Mouse (Mus musculus) liver, embryonic 11.5 days (tissue): ENCODE data around the gene Nup188. TPM values are rescaled to one million over a fixed set of nuclear protein-coding genes. Genes with fewer than 3 reads are reported as not detected.

Experiments used
- ATAC-seq: fragments of 200-750 bp; cut with Nextera tagmentation; replicated peaks from 2 replicates; pipeline ENCODE4 v1.8.0; 2017; ENCODE audit warnings: moderate number of reproducible peaks, mild to moderate bottlenecking, moderate TSS enrichment, moderate library complexity; ENCODE audit not compliant: low FRiP score
- DNase-seq: peaks from one replicate; pipeline ENCODE4 v3.0.0-alpha.2; 2017; ENCODE audit warnings: low spot score
- H3K27ac ChIP-seq: fragments of 300-500 bp; sonication (generic); 2 replicates; pipeline ENCODE4 v1.5.1; 2014; ENCODE audit warnings: mild to moderate bottlenecking, low read depth, low read length, control low read depth
- H3K27me3 ChIP-seq: fragments of 300-500 bp; sonication (generic); replicated peaks from 2 replicates; pipeline ENCODE4 v1.6.1; 2014; ENCODE audit warnings: low read length, mixed read lengths; ENCODE audit not compliant: control insufficient read depth, insufficient read depth
- H3K36me3 ChIP-seq: fragments of 300-500 bp; sonication (generic); 2 replicates; pipeline ENCODE4 v1.6.1; 2014; ENCODE audit warnings: mild to moderate bottlenecking, low read length, moderate library complexity, mixed read lengths; ENCODE audit not compliant: control insufficient read depth, insufficient read depth
- H3K4me1 ChIP-seq: fragments of 300-500 bp; sonication (generic); replicated peaks from 2 replicates; pipeline ENCODE4 v1.6.1; 2014; ENCODE audit warnings: low read length, mixed read lengths; ENCODE audit not compliant: control insufficient read depth, insufficient read depth
- H3K4me2 ChIP-seq: fragments of 300-500 bp; sonication (generic); 2 replicates; pipeline ENCODE4 v1.6.1; 2014; ENCODE audit warnings: mild to moderate bottlenecking, control low read depth, moderate library complexity
- H3K4me3 ChIP-seq: fragments of 300-500 bp; sonication (generic); 2 replicates; pipeline ENCODE4 v1.5.1; 2014; ENCODE audit warnings: low read depth, low read length, control low read depth
- H3K9ac ChIP-seq: fragments of 300-500 bp; sonication (generic); 2 replicates; pipeline ENCODE4 v1.6.1; 2014; ENCODE audit warnings: low read depth, low read length, control low read depth
- H3K9me3 ChIP-seq: fragments of 300-500 bp; sonication (generic); 2 replicates; pipeline ENCODE4 v1.6.1; 2016; ENCODE audit warnings: low read length, inconsistent platforms, mixed read lengths; ENCODE audit not compliant: control insufficient read depth
- WGBS: fragments of 180-500 bp; shearing (Covaris S2); extraction: QIAGEN DNeasy Blood & Tissue Kit; methylation state at CpG from one replicate; pipeline ENCODE4 v1.1.7; 2014; 5-methylcytosine and 5-hydroxymethylcytosine counted together
- polyA plus RNA-seq: library from polyadenylated mRNA; unstranded; fragments of >200 nt; fragmentation: Nextera tagmentation; extraction: Ambion mirVana; gene quantifications from 2 replicates; pipeline ENCODE4 v1.2.1, GENCODE M21; 2014

Nup188 gene
- polyA plus RNA-seq: 60.1 and 64.5 TPM in 2 replicates

- peak; percentile 88 for ATAC-seq
- Histone ChIP-seq H3K27ac (peak within 1 kb of the TSS; percentile 75), H3K4me2 (peak within 1 kb of the TSS; percentile 99), H3K4me3 (peak within 1 kb of the TSS; percentile 88), H3K36me3 (peaks cover 12% of the 10 kb centered on the region; the same call in 1 of the 2 replicates), H3K4me1 (peaks cover 20% of the 10 kb centered on the region), H3K27me3 (no peaks in the 10 kb centered on the region), H3K9me3 (no peaks in the 10 kb centered on the region), H3K9ac (peak within 1 kb of the TSS; percentile 93)
- under 1% methylated on average over 67 of the region's 68 CpGs for WGBS
- DNase-seq: peak; percentile 99
Measured at GRCm38 (mm10) chr2:30286192-30287026, at the start of gene Nup188, which contains the start of gene Dolk. Gene Nup188 (plus strand): TSS chr2:30286397. Gene Dolk (minus strand): TSS chr2:30286334.

- H3K4me1 ChIP-seq: peaks cover 25% of the 10 kb centered on the region
- no peaks in the 10 kb centered on the region for H3K27me3 ChIP-seq
- H3K4me3 ChIP-seq: peak overlapping the region; percentile 94
- H3K4me2 ChIP-seq: peak overlapping the region; percentile 96
- peak overlapping the region; percentile 90 for H3K9ac ChIP-seq
- no peaks in the 10 kb centered on the region for H3K9me3 ChIP-seq
- 6% methylated on average over 18 of the region's 18 CpGs for WGBS
- peak overlapping the region; percentile 84 for H3K27ac ChIP-seq
- ATAC-seq: peak; percentile 0; the same call in 1 of the 2 replicates
- no peak for DNase-seq
- peaks cover 2% of the 10 kb centered on the region; the same call in 1 of the 2 replicates for H3K36me3 ChIP-seq
Measured at GRCm38 (mm10) chr2:30236426-30237198, 49.6 kb upstream of the Nup188 start.

GRCm38 (mm10) chr2:30237199-30237880 lies 48.9 kb upstream of the Nup188 start, which contains the start of gene Lrrc8a:
Gene Lrrc8a (plus strand): TSS chr2:30237715.
- Histone ChIP-seq H3K4me2 (peak within 1 kb of the TSS; percentile 96), H3K4me1 (peaks cover 25% of the 10 kb centered on the region)

DNA sequence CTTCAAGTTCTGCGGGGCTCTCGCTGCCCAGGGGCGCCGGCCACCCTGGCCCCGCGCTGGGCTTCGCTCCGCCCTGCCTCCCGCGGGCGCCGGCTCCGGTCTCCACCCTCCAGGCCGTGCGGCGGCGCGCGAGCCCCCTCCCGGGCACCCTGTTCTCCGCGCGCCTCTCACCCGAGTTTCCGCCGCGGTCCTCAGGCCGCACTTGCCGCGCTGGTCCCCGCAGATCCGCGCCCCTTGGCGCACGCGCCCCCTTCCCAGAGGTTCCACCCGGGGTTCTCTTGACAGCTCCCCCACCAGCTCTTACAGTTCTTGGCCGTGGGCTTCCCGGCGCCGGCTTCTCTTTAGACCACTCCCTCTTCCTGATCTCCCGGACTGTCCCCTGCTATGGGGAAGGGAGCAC lies 48.3 kb upstream of the Nup188 start:
- H3K9ac ChIP-seq: peak overlapping the region; percentile 90
- 0% methylated on average over 38 of the region's 42 CpGs for WGBS
- no peaks in the 10 kb centered on the region for H3K27me3 ChIP-seq
- ATAC-seq (peak; percentile 84), DNase-seq (no peak)
- H3K9me3 ChIP-seq: no peaks in the 10 kb centered on the region
- H3K27ac ChIP-seq: peak overlapping the region; percentile 84
- H3K4me1 ChIP-seq: peaks cover 27% of the 10 kb centered on the region
- peak overlapping the region; percentile 94 for H3K4me3 ChIP-seq
- H3K36me3 ChIP-seq: peaks cover 2% of the 10 kb centered on the region; the same call in 1 of the 2 replicates
- peak overlapping the region; percentile 96 for H3K4me2 ChIP-seq

More at GRCm38 (mm10) chr2:30237199-30237880, 48.9 kb upstream of the Nup188 start, which contains the start of gene Lrrc8a:
- H3K4me3 ChIP-seq: peak within 1 kb of the TSS; percentile 94
- peak; percentile 100 for DNase-seq
- H3K27me3 ChIP-seq: no peaks in the 10 kb centered on the region
- WGBS: under 1% methylated on average over 67 of the region's 67 CpGs
- peak within 1 kb of the TSS; percentile 90 for H3K9ac ChIP-seq
- peak; percentile 96 for ATAC-seq
- peak within 1 kb of the TSS; percentile 84 for H3K27ac ChIP-seq
- H3K36me3 ChIP-seq: peaks cover 2% of the 10 kb centered on the region; the same call in 1 of the 2 replicates
- H3K9me3 ChIP-seq: no peaks in the 10 kb centered on the region

DNA sequence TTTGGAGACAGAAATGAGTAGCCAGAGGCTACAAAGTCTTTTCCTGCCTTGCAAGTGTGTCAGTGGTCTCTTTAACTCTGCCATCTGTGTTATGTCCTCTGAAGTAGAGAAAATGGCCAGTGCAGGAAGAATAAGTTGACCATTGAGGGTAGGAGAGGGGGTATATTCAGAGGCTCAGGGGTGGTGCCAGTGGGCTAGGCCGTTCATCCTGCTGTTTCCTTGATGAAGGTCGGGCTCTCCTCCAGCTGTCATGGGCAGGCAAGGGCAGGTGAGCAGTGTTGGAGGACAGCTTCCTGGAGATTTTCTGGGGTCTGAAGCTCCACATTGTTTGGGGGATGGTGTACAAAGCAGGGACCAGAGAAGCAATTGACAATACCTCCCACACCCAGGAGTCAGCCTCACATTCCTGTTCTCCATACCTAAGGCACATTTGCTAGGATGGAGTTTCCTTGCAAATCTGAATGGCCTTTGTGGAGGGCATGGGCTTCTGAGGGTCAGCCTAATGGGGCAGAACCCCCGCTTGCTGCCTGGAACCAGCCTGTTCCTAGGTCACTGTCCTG lies 47.2 kb upstream of the Nup188 start:
- H3K4me3 ChIP-seq: peak overlapping the region; percentile 94
- ATAC-seq: no peak
- H3K4me1 ChIP-seq: peaks cover 27% of the 10 kb centered on the region
- no peak for DNase-seq
- peak overlapping the region; percentile 96 for H3K4me2 ChIP-seq
- peaks cover 2% of the 10 kb centered on the region; the same call in 1 of the 2 replicates for H3K36me3 ChIP-seq
- 80% methylated on average over 3 of the region's 3 CpGs for WGBS
- peak overlapping the region; percentile 90 for H3K9ac ChIP-seq
- H3K27ac ChIP-seq: peak overlapping the region; percentile 1; the same call in 1 of the 2 replicates
- H3K27me3 ChIP-seq: no peaks in the 10 kb centered on the region
- H3K9me3 ChIP-seq: no peaks in the 10 kb centered on the region

DNA sequence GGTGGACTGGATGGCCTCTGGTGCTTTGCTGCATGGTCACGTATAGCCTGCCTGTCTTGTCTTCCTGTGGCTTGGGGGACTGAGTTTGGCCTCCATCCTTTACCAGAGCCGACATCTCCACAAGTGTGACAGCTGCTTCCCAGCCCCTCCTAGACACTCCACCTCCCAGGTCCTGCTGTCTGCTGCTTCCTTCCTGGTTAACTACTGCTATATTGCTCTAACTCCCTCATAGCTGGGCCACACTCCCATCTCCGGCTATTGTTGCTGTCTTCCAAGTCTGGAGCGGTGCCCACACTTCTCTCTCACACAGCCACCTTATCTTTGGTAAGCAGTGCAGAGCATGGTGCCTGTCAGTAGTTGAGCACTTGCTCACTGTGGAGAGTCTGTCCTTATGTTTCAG lies 46.4 kb upstream of the Nup188 start:
- Histone ChIP-seq H3K27me3 (no peaks in the 10 kb centered on the region), H3K4me1 (peaks cover 27% of the 10 kb centered on the region), H3K27ac (peak overlapping the region; percentile 1), H3K36me3 (peaks cover 5% of the 10 kb centered on the region; the same call in 1 of the 2 replicates), H3K4me3 (peak overlapping the region; percentile 0; the same call in 1 of the 2 replicates), H3K9ac (no peak overlapping the region), H3K9me3 (no peaks in the 10 kb centered on the region), H3K4me2 (peak overlapping the region; percentile 96)
- ATAC-seq: peak; percentile 18; the same call in 1 of the 2 replicates
- no peak for DNase-seq
- WGBS: 63% methylated on average over 4 of the region's 4 CpGs

DNA sequence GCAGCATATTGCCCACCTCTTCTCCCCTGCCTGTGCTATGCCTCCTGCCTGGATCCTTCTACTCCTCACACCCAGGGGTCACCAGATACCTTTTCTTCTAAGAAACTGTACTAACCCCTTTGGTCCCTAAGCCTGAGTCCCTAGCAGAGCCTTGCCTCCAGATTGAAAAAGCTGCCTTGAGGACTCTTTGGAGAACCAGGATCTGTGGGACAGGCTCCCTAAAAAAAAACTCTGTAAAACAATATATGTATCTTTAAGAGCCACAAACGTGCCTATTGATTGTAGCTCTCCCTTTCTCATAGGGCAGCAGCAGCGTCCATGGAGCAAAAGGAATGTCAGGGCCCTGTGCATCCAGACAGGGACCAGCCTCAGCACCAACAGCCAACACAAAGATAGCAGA lies 45.9 kb upstream of the Nup188 start, which contains the start of gene Gm28035:
Gene Gm28035, plus strand, starts transcription at position 301 of the 400 bp plus-strand sequence.
- 83% methylated on average over 2 of the region's 2 CpGs for WGBS

More for the DNA sequence above, 45.9 kb upstream of the Nup188 start, which contains the start of gene Gm28035:
- Histone ChIP-seq H3K27me3 (no peaks in the 10 kb centered on the region), H3K4me2 (peak within 1 kb of the TSS; percentile 96), H3K9me3 (no peaks in the 10 kb centered on the region), H3K4me1 (peaks cover 27% of the 10 kb centered on the region), H3K4me3 (peak within 1 kb of the TSS; percentile 0; the same call in 1 of the 2 replicates), H3K9ac (no peak within 1 kb of the TSS), H3K27ac (peak within 1 kb of the TSS; percentile 1), H3K36me3 (peaks cover 5% of the 10 kb centered on the region; the same call in 1 of the 2 replicates)
- DNase-seq (no peak), ATAC-seq (no peak)
